Mouse (Mus musculus): ENCODE results near the gene Cgref1.

DNA sequence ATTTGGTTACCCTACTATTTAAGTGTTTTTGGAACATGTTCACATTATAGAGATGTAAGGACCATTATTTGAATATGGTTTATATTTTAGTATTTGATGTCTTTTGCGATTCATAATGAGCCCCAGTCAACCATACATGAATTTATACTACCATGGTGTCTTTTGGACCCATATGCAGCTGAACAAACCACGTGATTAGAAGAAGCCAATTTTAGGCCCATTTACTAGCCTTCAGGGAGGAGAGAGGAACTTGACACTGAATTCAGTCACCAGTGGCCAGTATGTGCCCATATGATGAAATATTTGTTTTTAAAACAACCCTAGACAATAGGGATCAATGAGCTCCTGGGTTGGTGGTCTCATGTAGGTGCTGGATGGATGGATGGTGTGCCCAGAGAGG, 15.4 kb upstream of the Cgref1 start:
- TF ChIP-seq POLR2A (IDR thresholded peaks at IDR 0.05; ENCODE audit: low read depth, low read length): no peak
- TF ChIP-seq CTCF (IDR thresholded peaks at IDR 0.05; ENCODE audit: extremely low read depth, insufficient read length, insufficient replicate concordance, low read depth, low read length): no peak
